Mouse (Mus musculus) stomach, postnatal 0 days (tissue): ENCODE results near the gene Dzip3.

Experiments
- CTCF ChIP-seq: IDR thresholded peaks from 2 replicates; pipeline ENCODE4 v1.5.1; 2016; ENCODE audit warnings: antibody characterized with exemption, low read depth, mild to moderate bottlenecking, moderate library complexity
- EP300 ChIP-seq: optimal IDR thresholded peaks from 2 replicates; pipeline ENCODE3; 2016; ENCODE audit warnings: antibody characterized with exemption

- TF ChIP-seq CTCF, result no peak
- TF ChIP-seq EP300, result no peak
Measured at GRCm38 (mm10) chr16:48923724-48924123, 70.2 kb downstream of the Dzip3 start.
